Mouse (Mus musculus): ENCODE results near the gene Ccdc103. TPM values are rescaled to one million over a fixed set of nuclear protein-coding genes. Genes with fewer than 3 reads are reported as not detected.

Gene Ccdc103
- total and polyA plus RNA-seq, 2 experiments from 2014 or later = 2.9 to 4.4 TPM

DNA sequence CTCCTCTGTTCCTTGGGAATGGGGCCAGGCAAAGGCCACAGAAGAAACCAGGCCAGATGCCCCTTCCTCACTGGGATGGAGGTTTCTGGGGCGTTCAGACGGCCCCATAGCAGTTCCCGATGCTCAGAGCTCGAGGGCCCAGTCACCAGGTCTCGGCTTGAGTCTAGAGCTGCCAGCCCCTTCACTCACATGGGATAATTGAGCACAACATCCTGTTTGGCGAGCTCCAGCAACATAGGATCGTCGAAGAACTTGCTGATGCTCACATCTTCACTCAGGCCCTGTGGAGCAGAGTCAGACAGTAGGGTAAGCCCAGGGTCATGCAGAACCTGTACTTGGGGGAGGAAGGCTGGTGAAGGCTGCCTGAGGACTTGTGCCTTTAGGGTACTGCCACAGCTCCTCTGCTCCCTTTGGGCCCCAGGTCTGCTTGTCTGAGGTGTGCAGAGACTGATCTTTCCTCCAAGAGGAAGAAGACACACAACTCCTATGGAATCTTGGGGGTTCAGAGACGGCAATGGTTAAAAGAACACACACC lies 42.3 kb upstream of the Ccdc103 start:
- Histone ChIP-seq H3K27me3 (ENCODE audit: insufficient read depth, low read length) (no peaks in the 10 kb centered on the region), H3K27ac (ENCODE audit: low read depth, low read length) (no peak overlapping the region), H3K36me3 (ENCODE audit: insufficient read depth) (peaks cover 65% of the 10 kb centered on the region), H3K9ac (no peak overlapping the region), H3K9me3 (ENCODE audit: low read length) (no peaks in the 10 kb centered on the region), H3K4me1 (ENCODE audit: insufficient read depth) (no peaks in the 10 kb centered on the region), H3K4me2 (ENCODE audit: low read depth) (no peak overlapping the region), H3K4me3 (ENCODE audit: low read depth, low read length) (no peak overlapping the region)
- 86% methylated on average over 9 of the region's 9 CpGs for WGBS
- no peak for TF ChIP-seq CTCF (IDR thresholded peaks at IDR 0.05; ENCODE audit: low read depth)
- DNase-seq = no peak
- ATAC-seq = no peak

DNA sequence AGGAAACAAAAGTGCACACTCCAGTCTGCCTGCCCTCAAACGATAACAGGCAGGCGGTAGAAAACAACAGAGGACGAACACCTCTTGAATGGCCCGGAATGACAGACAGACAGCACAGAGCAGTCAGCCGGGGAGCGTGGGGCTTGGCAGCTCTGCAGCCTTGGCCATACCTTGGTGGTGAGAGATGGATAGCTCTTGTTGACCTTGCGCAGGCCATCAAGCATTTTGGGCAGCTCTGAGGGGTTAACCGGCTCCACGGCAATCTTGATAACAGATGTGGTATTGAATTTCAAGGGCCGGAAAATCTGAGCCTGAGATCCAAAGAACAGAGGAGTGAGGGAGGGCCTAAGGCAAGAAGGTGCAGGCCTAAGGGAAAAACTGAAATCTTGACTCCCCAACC lies 35.1 kb upstream of the Ccdc103 start:
- Histone ChIP-seq H3K4me2 (ENCODE audit: low read depth) (no peak overlapping the region), H3K4me3 (ENCODE audit: low read depth, low read length) (no peak overlapping the region), H3K9me3 (ENCODE audit: low read length) (no peaks in the 10 kb centered on the region), H3K27ac (ENCODE audit: low read depth, low read length) (no peak overlapping the region), H3K4me1 (ENCODE audit: insufficient read depth) (no peaks in the 10 kb centered on the region), H3K36me3 (ENCODE audit: insufficient read depth) (peaks cover 97% of the 10 kb centered on the region), H3K27me3 (ENCODE audit: insufficient read depth, low read length) (no peaks in the 10 kb centered on the region), H3K9ac (no peak overlapping the region)
- DNase-seq (no peak), ATAC-seq (no peak)
- no peak for TF ChIP-seq CTCF (IDR thresholded peaks at IDR 0.05; ENCODE audit: low read depth)
- WGBS = 90% methylated on average over 10 of the region's 10 CpGs

DNA sequence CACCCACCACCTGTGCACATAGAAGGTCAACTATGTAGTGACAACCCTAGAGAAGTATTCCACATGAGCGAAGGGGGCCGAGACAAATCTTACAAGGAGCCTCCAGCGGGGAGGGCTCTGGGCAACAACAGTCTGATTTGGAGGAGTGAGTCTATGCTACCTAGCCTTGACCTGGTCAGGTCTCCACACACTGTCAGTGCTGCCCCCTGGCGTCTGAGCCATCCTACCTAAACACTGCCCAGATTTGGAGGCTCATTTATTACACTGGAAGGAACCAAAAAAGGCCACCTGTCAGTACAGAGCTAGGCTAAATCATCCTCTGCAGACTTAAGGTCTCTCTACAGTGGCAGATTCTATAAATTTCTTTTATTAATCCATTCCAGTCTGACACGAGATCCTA lies 29.1 kb upstream of the Ccdc103 start:
- Histone ChIP-seq H3K9ac (no peak overlapping the region), H3K9me3 (ENCODE audit: low read length) (no peaks in the 10 kb centered on the region), H3K4me1 (ENCODE audit: insufficient read depth) (no peaks in the 10 kb centered on the region), H3K4me3 (ENCODE audit: low read depth, low read length) (no peak overlapping the region), H3K36me3 (ENCODE audit: insufficient read depth) (peaks cover 76% of the 10 kb centered on the region), H3K27ac (ENCODE audit: low read depth, low read length) (no peak overlapping the region), H3K27me3 (ENCODE audit: insufficient read depth, low read length) (no peaks in the 10 kb centered on the region), H3K4me2 (ENCODE audit: low read depth) (no peak overlapping the region)
- peak; percentile 60 for TF ChIP-seq CTCF (IDR thresholded peaks at IDR 0.05; ENCODE audit: low read depth)
- no peak; the same call in 1 of the 2 replicates for ATAC-seq
- WGBS = 70% methylated on average over 5 of the region's 5 CpGs
- DNase-seq = peak; percentile 21

DNA sequence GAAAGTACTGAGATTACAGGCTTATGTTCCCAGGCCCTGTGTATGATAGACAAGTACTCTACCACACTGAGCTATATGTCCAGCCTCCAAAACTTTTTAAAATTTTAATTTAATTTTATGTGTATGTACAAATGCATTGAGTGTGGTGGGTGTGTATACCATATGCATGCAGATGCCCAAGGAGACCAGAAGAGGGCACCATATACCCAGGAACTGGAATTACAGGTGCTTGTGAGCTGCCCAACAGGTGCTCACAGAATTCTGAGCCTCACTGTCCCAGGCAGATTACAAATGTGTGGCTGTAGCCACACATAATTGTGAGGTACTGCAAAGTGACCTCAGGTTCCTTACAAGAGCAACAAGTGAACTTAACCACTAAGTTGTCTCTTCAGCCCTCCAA lies 27.2 kb upstream of the Ccdc103 start:
- Histone ChIP-seq H3K4me1 (ENCODE audit: insufficient read depth) (no peaks in the 10 kb centered on the region), H3K27me3 (ENCODE audit: insufficient read depth, low read length) (no peaks in the 10 kb centered on the region), H3K4me2 (ENCODE audit: low read depth) (no peak overlapping the region), H3K36me3 (ENCODE audit: insufficient read depth) (peaks cover 76% of the 10 kb centered on the region), H3K4me3 (ENCODE audit: low read depth, low read length) (no peak overlapping the region), H3K9me3 (ENCODE audit: low read length) (no peaks in the 10 kb centered on the region), H3K9ac (no peak overlapping the region), H3K27ac (ENCODE audit: low read depth, low read length) (no peak overlapping the region)
- no peak for ATAC-seq
- peak; percentile 57 for TF ChIP-seq CTCF (IDR thresholded peaks at IDR 0.05; ENCODE audit: low read depth)
- DNase-seq = peak; percentile 17

DNA sequence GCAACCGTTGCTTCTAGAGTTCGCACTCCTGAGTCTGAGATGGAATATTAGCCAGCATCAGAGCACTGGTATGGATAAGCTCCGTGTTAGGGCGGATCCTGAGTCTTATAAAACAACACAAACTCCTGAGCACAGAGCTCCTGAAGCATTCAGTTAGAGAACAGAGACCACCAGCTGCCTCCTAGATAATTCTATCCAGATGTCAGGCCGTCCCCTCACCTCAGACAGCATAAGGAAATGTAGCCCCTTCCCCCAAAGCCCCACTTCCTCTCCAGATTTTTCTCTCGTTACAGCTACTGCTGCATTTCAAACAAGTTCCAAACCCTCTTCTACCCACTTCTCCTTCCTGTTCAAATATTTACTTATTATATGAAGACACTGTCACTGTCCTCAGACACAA lies 25.1 kb upstream of the Ccdc103 start:
- no peak overlapping the region for H3K4me3 ChIP-seq (ENCODE audit: low read depth, low read length)
- H3K9me3 ChIP-seq (ENCODE audit: low read length) = no peaks in the 10 kb centered on the region
- no peak overlapping the region for H3K27ac ChIP-seq (ENCODE audit: low read depth, low read length)
- DNase-seq (no peak), ATAC-seq (no peak)
- no peaks in the 10 kb centered on the region for H3K27me3 ChIP-seq (ENCODE audit: insufficient read depth, low read length)
- TF ChIP-seq CTCF (IDR thresholded peaks at IDR 0.05; ENCODE audit: low read depth) = no peak
- no peak overlapping the region for H3K9ac ChIP-seq
- no peaks in the 10 kb centered on the region for H3K4me1 ChIP-seq (ENCODE audit: insufficient read depth)
- WGBS = 89% methylated on average over 6 of the region's 6 CpGs
- H3K4me2 ChIP-seq (ENCODE audit: low read depth) = no peak overlapping the region
- peaks cover 73% of the 10 kb centered on the region for H3K36me3 ChIP-seq (ENCODE audit: insufficient read depth)

DNA sequence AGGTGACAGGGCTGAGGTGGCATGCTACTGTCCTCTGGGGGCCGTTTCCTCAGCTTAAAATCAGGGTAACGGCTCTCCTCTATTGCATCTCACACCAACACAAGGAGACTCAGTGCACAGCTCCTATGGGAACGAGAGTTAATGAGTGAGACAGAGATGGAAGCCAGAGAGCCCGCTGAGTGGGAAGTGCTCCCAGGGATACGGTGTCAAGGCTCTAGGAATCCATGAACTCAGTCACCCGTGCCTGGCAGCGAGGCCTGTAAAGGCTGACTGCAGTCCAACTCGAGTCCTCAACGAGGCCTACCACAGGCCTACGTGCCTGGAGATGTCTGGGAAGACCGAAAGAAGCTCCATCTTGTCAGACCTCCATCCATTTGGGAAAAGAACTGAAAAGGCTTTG lies 22.1 kb upstream of the Ccdc103 start:
- no peak overlapping the region for H3K27ac ChIP-seq (ENCODE audit: low read depth, low read length)

DNA sequence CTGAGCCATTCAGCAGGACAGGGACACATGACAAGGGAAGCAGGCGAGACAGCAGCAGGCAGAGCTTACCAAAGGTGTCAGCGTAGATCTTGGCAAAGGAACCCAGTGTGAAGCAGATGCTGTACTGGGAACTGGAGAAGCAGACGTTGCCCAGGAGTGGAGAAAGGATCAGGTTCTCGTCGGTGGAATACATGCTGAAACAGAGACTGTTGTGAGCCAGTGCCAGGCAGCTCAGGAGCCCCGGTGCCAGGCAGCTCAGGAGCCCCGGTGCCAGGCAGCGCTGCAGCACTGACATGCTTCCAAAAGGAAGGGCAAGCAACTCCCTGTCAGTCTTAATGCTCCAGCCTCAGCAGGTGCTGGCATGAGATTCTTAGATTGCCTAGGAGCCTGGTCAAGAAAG lies 21.1 kb upstream of the Ccdc103 start:
- ATAC-seq (peak; percentile 51; the same call in 1 of the 2 replicates), DNase-seq (peak; percentile 22)
- no peaks in the 10 kb centered on the region for H3K27me3 ChIP-seq (ENCODE audit: insufficient read depth, low read length)
- H3K27ac ChIP-seq (ENCODE audit: low read depth, low read length) = no peak overlapping the region
- H3K4me1 ChIP-seq (ENCODE audit: insufficient read depth) = no peaks in the 10 kb centered on the region
- H3K9ac ChIP-seq = no peak overlapping the region
- TF ChIP-seq CTCF (IDR thresholded peaks at IDR 0.05; ENCODE audit: low read depth) = no peak
- no peak overlapping the region for H3K4me3 ChIP-seq (ENCODE audit: low read depth, low read length)
- no peak overlapping the region for H3K4me2 ChIP-seq (ENCODE audit: low read depth)
- 76% methylated on average over 8 of the region's 8 CpGs for WGBS
- peaks cover 77% of the 10 kb centered on the region for H3K36me3 ChIP-seq (ENCODE audit: insufficient read depth)
- H3K9me3 ChIP-seq (ENCODE audit: low read length) = no peaks in the 10 kb centered on the region

More for the DNA sequence above, 22.1 kb upstream of the Ccdc103 start:
- Histone ChIP-seq H3K4me1 (ENCODE audit: insufficient read depth) (no peaks in the 10 kb centered on the region), H3K36me3 (ENCODE audit: insufficient read depth) (peaks cover 81% of the 10 kb centered on the region), H3K27me3 (ENCODE audit: insufficient read depth, low read length) (no peaks in the 10 kb centered on the region), H3K4me2 (ENCODE audit: low read depth) (no peak overlapping the region), H3K9ac (no peak overlapping the region), H3K4me3 (ENCODE audit: low read depth, low read length) (no peak overlapping the region), H3K9me3 (ENCODE audit: low read length) (no peaks in the 10 kb centered on the region)
- DNase-seq (no peak), ATAC-seq (peak; percentile 20; the same call in 1 of the 2 replicates)
- TF ChIP-seq CTCF (IDR thresholded peaks at IDR 0.05; ENCODE audit: low read depth) = no peak
- WGBS = 80% methylated on average over 11 of the region's 11 CpGs

Measured in forebrain, postnatal 0 days (tissue).